Mouse (Mus musculus) myocyte (in vitro differentiated cells): ENCODE results near the gene Pak3.

Experiments used
- MAX ChIP-seq: IDR thresholded peaks from one replicate; pipeline ENCODE4 v1.6.1; 2011; ENCODE audit warnings: low read depth, mild to moderate bottlenecking, control low read depth
- MYOG ChIP-seq, 3 experiments: IDR thresholded peaks; one replicate each; pipeline ENCODE4 v1.6.1; 2011; ENCODE audit warnings: control low read depth in 2 of 3, low read depth in 2 of 3, mild to moderate bottlenecking in 2 of 3; ENCODE audit not compliant: insufficient read length in 2 of 3, control insufficient read depth in 1 of 3, insufficient read depth in 1 of 3
- POLR2A ChIP-seq: IDR thresholded peaks from one replicate; pipeline ENCODE4 v1.6.1; 2011; ENCODE audit warnings: low read depth, mild to moderate bottlenecking, control low read depth, moderate library complexity; ENCODE audit not compliant: insufficient read length
- POLR2AphosphoS2 ChIP-seq: IDR thresholded peaks from one replicate; pipeline ENCODE4 v1.6.1; 2011; ENCODE audit warnings: low read depth, control low read depth; ENCODE audit not compliant: insufficient read length
- SRF ChIP-seq: IDR thresholded peaks from one replicate; pipeline ENCODE4 v1.6.1; 2011; ENCODE audit warnings: low read depth; ENCODE audit not compliant: control insufficient read depth, insufficient read length
- TCF3 ChIP-seq: IDR thresholded peaks from one replicate; pipeline ENCODE4 v1.6.1; 2011; ENCODE audit warnings: low read depth, control low read depth; ENCODE audit not compliant: insufficient read length

GRCm38 (mm10) chrX:143678566-143678965, 160.2 kb downstream of the Pak3 start:
- TF ChIP-seq TCF3 (no peak), MAX (no peak), POLR2A (no peak), SRF (no peak), MYOG (IDR thresholded peaks at IDR 0.05; ENCODE audit: control insufficient read depth in 1 of 3, insufficient read depth in 1 of 3, insufficient read length in 2 of 3, low read depth in 2 of 3) (no peak), POLR2AphosphoS2 (no peak)
